Mouse (Mus musculus) heart, postnatal 0 days (tissue): ENCODE data around the gene Thada.

Experiments
- CTCF ChIP-seq: IDR thresholded peaks from 2 replicates; pipeline ENCODE4 v1.5.1; 2016; ENCODE audit warnings: antibody characterized with exemption, control low read depth, low read depth
- EP300 ChIP-seq: IDR thresholded peaks from 2 replicates; pipeline ENCODE4 v1.6.1; 2016; ENCODE audit warnings: antibody characterized with exemption, low read depth

DNA sequence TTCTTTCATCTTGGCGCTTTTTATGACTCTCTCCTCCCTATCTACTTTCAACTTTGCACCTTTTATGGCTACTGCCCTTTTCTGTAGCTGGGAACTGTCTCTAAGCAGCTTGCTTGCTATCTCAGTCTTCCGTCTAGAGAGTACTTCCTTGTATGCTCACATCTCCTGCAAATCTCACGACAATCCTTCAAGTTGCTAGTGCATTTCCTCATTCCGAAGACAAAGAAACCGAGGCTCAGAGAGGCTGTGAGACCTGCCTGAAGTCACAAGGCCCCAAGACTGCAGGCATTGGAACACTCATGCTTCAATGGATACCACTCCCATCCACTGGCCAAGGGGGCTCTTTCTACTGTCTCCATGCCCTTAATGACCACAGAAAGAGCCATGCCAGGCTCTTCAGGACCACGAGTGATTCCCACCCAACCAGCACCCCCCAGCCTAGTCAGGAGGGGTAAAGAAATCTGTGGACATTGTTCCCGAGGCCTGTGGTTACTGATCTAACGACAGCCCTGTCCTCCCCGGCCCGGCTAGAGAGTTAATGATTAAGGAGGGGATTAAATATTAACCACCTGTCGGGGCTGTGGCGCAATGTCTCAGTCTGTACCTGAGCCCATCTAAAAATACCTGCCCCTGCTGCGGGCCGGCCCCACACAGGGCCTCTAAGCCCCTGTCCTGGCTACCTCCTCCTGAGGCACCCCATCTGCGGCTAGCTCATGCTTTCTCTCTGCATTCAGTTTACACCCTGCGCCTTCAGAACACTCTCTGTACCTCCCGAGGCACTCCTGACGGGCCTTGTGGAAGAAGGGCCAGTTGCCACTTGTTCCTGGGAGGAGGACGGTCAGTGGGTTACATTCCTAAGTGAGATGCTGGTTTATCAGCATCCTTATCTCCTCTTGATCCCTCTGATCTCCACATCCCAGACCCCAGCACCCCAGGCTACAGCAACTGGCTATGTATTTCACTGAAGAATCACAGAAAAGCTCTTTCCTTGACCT, 309.0 kb downstream of the Thada start:
- TF ChIP-seq CTCF = no peak
- TF ChIP-seq EP300 = no peak
